Mouse (Mus musculus): ENCODE results near the gene Pde10a. TPM values are rescaled to one million over a fixed set of nuclear protein-coding genes. Genes with fewer than 3 reads are reported as not detected.

Pde10a gene
- total RNA-seq, 2 experiments from 2014 or later = 3.5 to 4.4 TPM

DNA sequence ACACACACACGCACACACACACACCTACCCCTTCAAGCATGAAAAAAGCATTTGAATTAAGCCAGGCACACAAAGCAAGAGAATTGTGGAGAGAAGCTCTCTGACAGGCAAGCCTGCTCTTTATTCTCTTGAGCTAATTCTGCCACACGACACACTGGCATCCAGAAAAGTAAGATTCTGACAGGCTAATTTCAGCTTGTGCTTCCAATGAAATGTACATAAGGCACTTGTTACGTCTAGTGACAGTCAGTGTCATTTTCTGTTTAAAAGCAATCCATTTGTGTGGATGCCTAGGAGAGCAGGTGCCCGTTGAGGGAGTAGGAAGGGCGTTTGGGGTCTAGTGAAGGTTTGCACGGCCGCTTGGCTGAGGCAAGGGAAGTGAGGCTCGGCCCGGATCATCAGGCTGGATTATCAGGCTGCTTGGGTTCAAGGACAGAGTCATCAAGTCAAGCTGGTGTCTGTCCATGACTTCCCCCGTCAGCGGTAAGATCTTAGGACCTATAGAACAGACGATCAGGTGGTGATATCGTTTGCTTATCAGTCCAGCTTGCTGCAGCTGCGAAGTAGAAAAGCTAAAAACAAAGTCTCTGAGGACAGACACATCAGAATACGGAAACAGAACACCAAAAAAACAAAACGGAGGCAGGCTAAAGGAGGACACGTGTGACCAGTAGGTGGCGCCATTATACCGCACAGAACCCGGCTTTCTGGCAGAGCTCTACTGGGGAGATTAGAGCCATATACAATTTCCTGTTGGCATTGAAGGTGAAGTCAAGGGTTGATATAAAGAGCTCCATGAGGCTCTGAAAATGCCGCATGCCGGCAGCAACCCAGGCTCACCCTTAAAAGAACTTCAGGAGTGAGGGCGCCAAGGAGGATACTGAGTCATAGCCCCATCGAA is 506.3 kb downstream of the Pde10a start:
- DNase-seq (ENCODE audit: low spot score) = peak; percentile 88

DNA sequence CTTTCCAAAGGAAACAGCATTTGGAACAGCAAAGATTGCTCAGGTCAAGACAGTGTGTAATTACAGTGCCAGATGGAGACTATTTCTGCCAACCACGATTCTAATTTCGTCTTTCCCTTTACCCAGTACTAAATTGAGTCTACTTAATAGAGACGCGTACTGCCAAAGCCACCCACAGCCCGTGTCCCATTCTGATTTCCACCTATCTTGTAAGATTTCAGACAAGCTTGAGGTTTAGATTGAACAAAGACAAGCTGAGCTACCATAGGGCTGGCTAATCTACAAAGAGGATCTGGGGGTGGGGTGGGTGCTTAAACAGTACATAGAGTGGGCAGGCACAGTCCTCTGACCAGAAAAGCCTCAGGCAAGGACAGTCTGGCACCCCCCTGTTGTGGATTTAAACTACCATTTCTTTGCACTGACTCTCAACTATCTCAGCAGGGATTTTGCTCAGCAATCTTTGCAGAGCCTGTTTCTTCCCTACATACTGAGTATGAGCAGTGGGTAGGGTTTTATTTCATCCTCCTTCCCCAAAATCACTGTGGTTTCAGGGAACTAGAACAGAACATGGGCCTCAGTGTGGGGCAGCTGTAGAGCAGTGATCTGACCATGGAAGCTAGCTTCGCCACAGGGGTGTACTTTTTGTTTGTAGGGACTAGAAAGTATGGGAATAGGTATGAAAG is 507.3 kb downstream of the Pde10a start:
- peak; percentile 60 for DNase-seq (ENCODE audit: low spot score)

DNA sequence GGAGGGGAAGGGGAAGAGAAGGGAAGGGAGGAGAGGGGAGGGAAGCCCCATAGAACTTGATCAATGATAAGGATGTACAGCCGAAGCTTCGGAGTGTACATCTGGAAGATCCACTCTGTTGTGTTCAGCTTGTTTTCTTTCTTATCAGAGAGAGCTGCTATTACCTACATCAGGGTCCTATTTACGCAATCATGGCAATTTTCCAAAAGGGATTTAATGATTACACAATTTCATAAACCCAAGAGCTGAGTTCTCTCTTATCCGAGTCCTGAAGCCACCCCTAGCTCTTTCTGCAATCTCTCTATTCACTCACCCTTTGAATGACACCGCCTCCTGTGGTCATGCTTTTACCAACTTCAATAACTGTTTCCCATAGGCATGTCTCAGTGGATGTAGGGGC is 508.3 kb downstream of the Pde10a start:
- no peak for DNase-seq (ENCODE audit: low spot score)

- no peak for DNase-seq (ENCODE audit: low spot score)
These were observed 510.6 kb downstream of the Pde10a start for GRCm38 (mm10) chr17:9035561-9036348.

Other genes starting within 250 kb of the Pde10a start
- 100 to 1,000 TPM; 418 to 491 TPM for gene Mpc1, start 242.5 kb upstream of the Pde10a start, total RNA-seq (2021)
- gene Sft2d1, start 214.3 kb upstream of the Pde10a start, total RNA-seq (2021) = 1 to 10 TPM; 6.0 to 7.0 TPM
- gene Prr18, start 187.9 kb upstream of the Pde10a start, total RNA-seq (2021) = not detected
- not detected for gene T2, start 169.4 kb upstream of the Pde10a start, total RNA-seq (2021)
- not detected for gene T, start 90.9 kb upstream of the Pde10a start, total RNA-seq (2021)
- gene Gm17087, start 41.6 kb downstream of the Pde10a start, total RNA-seq (2021) = not detected